Mouse (Mus musculus): ENCODE results near the gene Ptprd. TPM values are rescaled to one million over a fixed set of nuclear protein-coding genes. Genes with fewer than 3 reads are reported as not detected.

Gene Ptprd
- polyA plus RNA-seq, 1 experiment from 2014 or later, result 66.9 TPM

DNA sequence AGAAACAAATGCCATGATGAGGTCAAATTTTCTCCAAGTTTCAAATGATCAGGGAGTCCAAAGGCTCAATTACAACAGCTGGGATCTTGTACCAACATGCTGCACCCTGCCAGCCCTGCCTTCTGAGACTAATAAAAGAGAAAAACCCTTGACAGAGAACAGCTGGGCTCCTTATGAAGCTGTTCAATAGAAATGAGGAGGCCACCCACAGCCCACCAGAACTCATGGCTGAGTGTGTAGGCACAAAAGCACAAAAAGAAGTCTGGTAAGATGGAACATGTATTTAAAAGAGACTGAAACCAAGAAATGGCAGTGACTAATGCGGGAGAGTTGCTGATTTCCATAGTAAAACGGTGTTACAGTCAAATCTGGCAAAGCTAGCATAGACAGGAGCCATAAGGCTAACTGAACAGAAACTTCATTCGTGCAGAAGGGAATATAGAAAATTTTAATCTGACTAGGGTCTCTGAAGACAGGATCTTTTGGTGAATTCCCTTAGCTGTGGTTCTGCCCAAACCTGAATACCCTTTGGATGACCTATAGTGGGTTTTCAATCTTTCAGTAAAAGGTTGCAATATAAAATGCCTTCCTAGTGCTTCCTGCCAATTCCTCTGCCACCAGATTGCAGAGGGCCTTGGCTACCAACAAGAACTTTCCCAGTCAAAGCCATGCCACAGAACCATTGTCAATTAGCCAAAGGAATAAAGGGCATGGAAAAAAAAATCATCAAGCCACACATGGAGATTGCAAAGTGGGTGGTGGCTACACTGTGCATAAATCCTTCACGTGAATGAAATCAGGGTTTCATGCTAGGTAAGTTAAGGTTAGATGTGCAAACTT is 1841.5 kb downstream of the Ptprd start:
- no peak overlapping the region for H3K27ac ChIP-seq

DNA sequence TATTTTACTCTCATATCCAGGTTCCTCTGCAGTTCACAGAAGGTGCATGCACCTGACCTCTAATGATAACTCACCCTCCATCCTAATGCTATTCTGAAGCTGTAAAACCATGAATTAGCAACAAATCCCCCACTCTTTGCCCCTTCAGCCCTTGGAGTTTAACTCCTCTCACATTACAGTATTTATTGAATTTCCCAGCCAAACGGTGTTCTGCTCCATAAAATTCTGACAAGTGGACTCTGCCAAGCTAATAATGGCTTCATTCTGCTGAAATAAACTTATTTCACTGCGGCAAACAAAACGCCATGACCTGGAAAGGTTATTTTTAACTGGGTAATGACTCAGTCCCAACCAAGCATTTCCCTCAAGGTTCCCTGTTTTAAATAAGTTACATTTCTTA is 1842.7 kb downstream of the Ptprd start:
- Histone ChIP-seq H3K36me3 (no peaks in the 10 kb centered on the region), H3K4me2 (replicated peaks) (no peak overlapping the region), H3K4me1 (peaks cover 38% of the 10 kb centered on the region), H3K4me3 (no peak overlapping the region), H3K27me3 (replicated peaks) (no peaks in the 10 kb centered on the region), H3K27ac (no peak overlapping the region), H3K9ac (no peak overlapping the region), H3K9me3 (no peaks in the 10 kb centered on the region)
- ATAC-seq (ENCODE audit: low FRiP score, low read depth), result no peak
- 38% methylated on average over 3 of the region's 3 CpGs for WGBS

More for the DNA sequence above, 1841.5 kb downstream of the Ptprd start:
- peak; percentile 77; the same call in 1 of the 2 replicates for ATAC-seq (ENCODE audit: low FRiP score, low read depth)
- Histone ChIP-seq H3K27me3 (replicated peaks) (no peaks in the 10 kb centered on the region), H3K9ac (no peak overlapping the region), H3K36me3 (no peaks in the 10 kb centered on the region), H3K9me3 (no peaks in the 10 kb centered on the region), H3K4me1 (peaks cover 38% of the 10 kb centered on the region), H3K4me3 (no peak overlapping the region), H3K4me2 (replicated peaks) (peak overlapping the region; percentile 27; the same call in 1 of the 2 replicates)
- 39% methylated on average over 4 of the region's 4 CpGs for WGBS

- Histone ChIP-seq H3K9ac (no peak overlapping the region), H3K27me3 (replicated peaks) (no peaks in the 10 kb centered on the region), H3K4me3 (no peak overlapping the region), H3K27ac (no peak overlapping the region), H3K36me3 (no peaks in the 10 kb centered on the region), H3K4me2 (replicated peaks) (no peak overlapping the region), H3K9me3 (no peaks in the 10 kb centered on the region), H3K4me1 (peaks cover 42% of the 10 kb centered on the region)
- no peak for ATAC-seq (ENCODE audit: low FRiP score, low read depth)
- WGBS, result 86% methylated on average over 2 of the region's 2 CpGs
Observed at GRCm38 (mm10) chr4:76368291-76368690, 1843.5 kb downstream of the Ptprd start.

GRCm38 (mm10) chr4:76367285-76367684 is 1844.5 kb downstream of the Ptprd start:
- Histone ChIP-seq H3K27ac (no peak overlapping the region), H3K27me3 (replicated peaks) (no peaks in the 10 kb centered on the region), H3K9me3 (no peaks in the 10 kb centered on the region), H3K9ac (no peak overlapping the region), H3K36me3 (no peaks in the 10 kb centered on the region), H3K4me3 (no peak overlapping the region), H3K4me2 (replicated peaks) (no peak overlapping the region), H3K4me1 (peaks cover 42% of the 10 kb centered on the region)
- ATAC-seq (ENCODE audit: low FRiP score, low read depth), result no peak
- WGBS, result 82% methylated on average over 3 of the region's 3 CpGs

DNA sequence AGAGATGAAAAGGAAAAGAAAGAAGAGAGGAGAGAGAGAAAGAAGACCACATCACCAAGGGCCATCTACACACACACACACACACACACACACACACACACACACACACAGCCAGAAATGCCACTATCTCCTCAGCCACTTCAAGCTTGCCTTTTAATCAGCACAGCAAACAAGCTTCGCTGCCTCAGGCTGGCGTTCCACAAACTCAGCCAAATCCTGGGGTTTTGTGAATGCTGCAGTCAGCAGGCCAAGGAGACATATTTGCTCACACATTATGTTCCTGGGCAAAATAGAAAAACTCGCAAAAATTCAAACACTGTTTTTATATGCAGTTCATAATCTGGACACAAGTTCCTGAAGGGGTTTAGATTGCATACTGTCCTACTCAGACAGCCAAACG is 1845.9 kb downstream of the Ptprd start:
- no peak for ATAC-seq (ENCODE audit: low FRiP score, low read depth)
- no peak overlapping the region for H3K4me2 ChIP-seq (replicated peaks)
- no peaks in the 10 kb centered on the region for H3K9me3 ChIP-seq
- no peak overlapping the region for H3K27ac ChIP-seq
- H3K4me3 ChIP-seq, result no peak overlapping the region
- no peaks in the 10 kb centered on the region for H3K36me3 ChIP-seq
- WGBS, result 87% methylated on average over 4 of the region's 4 CpGs
- H3K9ac ChIP-seq, result no peak overlapping the region
- H3K4me1 ChIP-seq, result peaks cover 42% of the 10 kb centered on the region
- no peaks in the 10 kb centered on the region for H3K27me3 ChIP-seq (replicated peaks)

DNA sequence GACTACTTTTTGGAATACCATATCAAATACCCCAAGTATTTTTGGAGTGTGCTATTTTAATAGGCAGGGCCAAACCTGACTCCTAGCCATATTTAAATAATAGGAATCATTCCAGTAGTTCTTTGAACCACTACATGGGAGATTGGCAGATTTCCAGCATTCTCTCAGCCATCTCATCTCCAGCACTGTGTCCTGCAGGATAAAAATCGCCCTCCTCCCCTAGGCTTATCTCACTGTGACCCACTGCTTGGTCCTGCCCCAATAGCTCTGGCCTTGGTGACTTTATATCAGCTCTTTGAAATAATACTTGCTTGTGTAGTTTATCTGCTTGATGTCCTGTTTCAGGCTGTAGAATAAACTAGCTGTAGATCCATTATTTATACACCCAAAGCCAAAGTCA is 1850.2 kb downstream of the Ptprd start:
- WGBS, result 83% methylated on average over 1 of the region's 1 CpGs
- ATAC-seq (ENCODE audit: low FRiP score, low read depth), result no peak
- H3K9ac ChIP-seq, result no peak overlapping the region

DNA sequence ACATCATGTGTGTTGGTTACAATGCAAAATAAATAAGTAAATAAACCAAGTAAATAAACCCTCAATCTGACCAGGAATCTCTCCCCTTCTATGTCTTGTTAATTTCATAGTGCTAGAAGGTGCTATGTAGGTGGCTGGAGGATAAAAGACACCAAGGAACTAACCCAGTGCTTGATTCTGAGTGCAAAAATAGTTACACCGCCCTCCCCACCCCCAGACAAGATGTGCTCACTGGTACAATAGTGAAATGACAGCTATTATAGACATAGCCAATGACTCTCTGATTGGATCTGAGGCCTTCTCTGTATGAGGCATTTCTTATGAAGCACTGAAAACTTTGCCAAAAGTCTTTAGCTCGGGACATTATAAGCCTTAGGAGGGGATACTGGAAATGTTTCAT is 1857.6 kb downstream of the Ptprd start:
- Histone ChIP-seq H3K27me3 (replicated peaks) (no peaks in the 10 kb centered on the region), H3K36me3 (no peaks in the 10 kb centered on the region), H3K4me3 (no peak overlapping the region), H3K9ac (no peak overlapping the region), H3K4me1 (peaks cover 7% of the 10 kb centered on the region), H3K9me3 (no peaks in the 10 kb centered on the region), H3K4me2 (replicated peaks) (no peak overlapping the region), H3K27ac (no peak overlapping the region)
- WGBS, result 93% methylated on average over 2 of the region's 2 CpGs
- ATAC-seq (ENCODE audit: low FRiP score, low read depth), result no peak

More for the DNA sequence above, 1850.2 kb downstream of the Ptprd start:
- H3K27ac ChIP-seq, result no peak overlapping the region
- H3K36me3 ChIP-seq, result no peaks in the 10 kb centered on the region
- H3K9me3 ChIP-seq, result no peaks in the 10 kb centered on the region
- H3K4me3 ChIP-seq, result no peak overlapping the region
- H3K4me1 ChIP-seq, result 0 out of 2 replicates have a peak, but pooled peaks cover 11% of the 10 kb centered on the region
- H3K4me2 ChIP-seq (replicated peaks), result no peak overlapping the region
- H3K27me3 ChIP-seq (replicated peaks), result no peaks in the 10 kb centered on the region

GRCm38 (mm10) chr4:76352468-76352867 is 1859.3 kb downstream of the Ptprd start:
- Histone ChIP-seq H3K4me1 (peaks cover 7% of the 10 kb centered on the region), H3K4me2 (replicated peaks) (no peak overlapping the region), H3K27ac (no peak overlapping the region), H3K27me3 (replicated peaks) (no peaks in the 10 kb centered on the region), H3K4me3 (no peak overlapping the region), H3K36me3 (no peaks in the 10 kb centered on the region), H3K9ac (no peak overlapping the region), H3K9me3 (no peaks in the 10 kb centered on the region)
- no peak for ATAC-seq (ENCODE audit: low FRiP score, low read depth)
- 63% methylated on average over 1 of the region's 1 CpGs for WGBS

DNA sequence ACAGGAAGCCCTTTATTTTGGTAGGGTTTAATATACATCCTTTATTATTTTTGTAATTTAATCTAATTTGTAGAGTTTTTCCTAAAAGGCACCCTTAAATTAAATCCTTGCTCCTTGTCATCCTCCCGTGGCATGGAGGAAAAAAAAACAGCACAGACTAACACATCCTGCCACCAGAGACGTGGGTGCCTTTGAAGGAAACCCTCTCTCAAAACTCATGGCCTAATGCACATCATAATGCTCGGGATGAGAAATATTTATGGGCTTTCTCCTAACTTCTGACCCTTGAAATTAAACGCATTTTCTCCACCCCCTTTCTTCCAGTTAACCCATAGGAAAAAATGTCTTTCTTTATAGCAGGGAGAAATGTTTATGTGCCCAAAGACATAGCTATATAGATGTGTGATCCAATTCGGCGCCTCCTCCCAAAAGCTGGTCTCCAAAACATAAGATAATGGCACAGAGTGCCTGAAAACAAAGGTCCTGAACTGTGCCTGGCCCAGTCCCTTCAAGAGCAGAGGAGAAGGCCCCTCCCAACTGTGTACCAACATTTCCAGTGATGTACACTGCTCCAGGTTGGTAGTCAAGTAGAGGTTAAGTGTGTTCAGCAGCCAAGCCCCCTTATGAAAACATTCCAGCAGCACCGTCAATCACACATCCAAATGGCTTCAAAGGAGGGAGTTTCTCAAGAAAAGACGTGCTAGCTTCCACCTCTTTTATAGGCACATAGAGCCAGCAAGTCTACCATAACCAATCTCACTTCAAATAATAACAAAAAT is 1860.4 kb downstream of the Ptprd start:
- Histone ChIP-seq H3K27me3 (replicated peaks) (no peaks in the 10 kb centered on the region), H3K9ac (no peak overlapping the region), H3K36me3 (no peaks in the 10 kb centered on the region), H3K9me3 (no peaks in the 10 kb centered on the region), H3K4me2 (replicated peaks) (no peak overlapping the region), H3K4me3 (no peak overlapping the region), H3K4me1 (peaks cover 7% of the 10 kb centered on the region), H3K27ac (no peak overlapping the region)
- 44% methylated on average over 8 of the region's 8 CpGs for WGBS
- ATAC-seq (ENCODE audit: low FRiP score, low read depth), result no peak

DNA sequence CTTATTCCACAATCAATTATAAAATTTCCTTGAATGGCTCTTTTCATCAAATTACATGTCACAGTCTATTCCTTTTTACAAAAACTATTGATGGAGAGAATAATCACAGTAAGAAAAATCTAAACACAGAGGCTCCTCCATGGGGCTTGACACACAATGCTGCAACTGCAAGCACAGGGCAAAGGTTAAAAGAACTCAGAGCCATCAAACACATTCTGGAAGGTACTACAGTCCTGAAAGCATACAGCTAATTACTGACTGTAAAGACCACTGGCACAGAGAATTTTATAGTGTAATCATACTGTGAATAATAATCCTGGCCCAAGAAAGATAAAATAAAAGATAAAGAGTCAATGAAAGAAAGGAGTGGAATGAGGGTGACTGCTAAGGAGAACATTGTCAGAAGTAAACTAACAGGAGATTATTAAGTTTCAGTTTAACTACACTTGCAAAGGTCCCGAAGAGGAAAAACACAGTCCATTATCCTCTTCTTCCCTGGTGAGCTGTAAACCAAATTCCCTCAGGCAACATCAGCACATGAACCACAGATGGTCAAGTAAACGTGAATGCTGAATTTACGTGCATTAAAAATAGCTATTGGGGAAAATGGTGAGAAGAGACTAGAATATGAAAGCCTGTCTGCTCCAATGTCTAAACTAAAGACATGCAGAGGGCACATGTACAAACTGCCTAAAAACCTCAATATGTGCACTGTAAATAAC is 1861.4 kb downstream of the Ptprd start:
- no peak overlapping the region for H3K9ac ChIP-seq
- no peaks in the 10 kb centered on the region for H3K9me3 ChIP-seq
- 25% methylated on average over 3 of the region's 3 CpGs for WGBS
- no peak overlapping the region for H3K4me2 ChIP-seq (replicated peaks)
- no peak overlapping the region for H3K4me3 ChIP-seq
- H3K36me3 ChIP-seq, result no peaks in the 10 kb centered on the region
- peaks cover 7% of the 10 kb centered on the region for H3K4me1 ChIP-seq
- H3K27ac ChIP-seq, result no peak overlapping the region; the same call in 1 of the 2 replicates
- ATAC-seq (ENCODE audit: low FRiP score, low read depth), result no peak
- no peaks in the 10 kb centered on the region for H3K27me3 ChIP-seq (replicated peaks)

- 73% methylated on average over 3 of the region's 3 CpGs for WGBS
Observed at GRCm38 (mm10) chr4:76344059-76344458, 1867.7 kb downstream of the Ptprd start.

DNA sequence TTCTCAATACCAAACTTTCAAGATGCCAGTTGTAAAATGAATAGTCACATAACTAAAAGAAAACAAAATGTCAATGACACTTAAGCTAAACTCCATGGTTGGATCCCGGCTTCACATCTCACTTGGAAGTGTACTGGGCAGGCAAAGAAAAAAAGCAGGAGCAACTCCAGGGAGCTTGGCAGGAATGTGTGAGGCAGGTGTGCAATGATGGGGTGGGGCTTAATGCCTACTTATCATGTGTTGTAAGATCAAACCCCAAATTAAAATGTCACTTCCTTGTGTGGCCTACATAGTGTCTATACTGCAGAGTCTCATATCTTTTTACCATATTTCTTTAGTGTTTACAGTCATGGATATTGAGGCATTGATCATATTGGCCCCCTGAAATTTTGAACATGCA is 1873.8 kb downstream of the Ptprd start:
- WGBS, result 80% methylated on average over 1 of the region's 1 CpGs
- Histone ChIP-seq H3K36me3 (no peaks in the 10 kb centered on the region), H3K4me2 (replicated peaks) (no peak overlapping the region), H3K4me1 (no peaks in the 10 kb centered on the region), H3K9ac (no peak overlapping the region), H3K27ac (no peak overlapping the region), H3K27me3 (replicated peaks) (no peaks in the 10 kb centered on the region), H3K9me3 (no peaks in the 10 kb centered on the region), H3K4me3 (no peak overlapping the region)
- ATAC-seq (ENCODE audit: low FRiP score, low read depth), result no peak

More at GRCm38 (mm10) chr4:76344059-76344458, 1867.7 kb downstream of the Ptprd start:
- no peak for ATAC-seq (ENCODE audit: low FRiP score, low read depth)
- Histone ChIP-seq H3K4me1 (no peaks in the 10 kb centered on the region), H3K27me3 (replicated peaks) (no peaks in the 10 kb centered on the region), H3K27ac (no peak overlapping the region), H3K4me2 (replicated peaks) (no peak overlapping the region), H3K9ac (no peak overlapping the region), H3K36me3 (no peaks in the 10 kb centered on the region), H3K4me3 (no peak overlapping the region), H3K9me3 (no peaks in the 10 kb centered on the region)

Measured in neural tube, embryonic 12.5 days (tissue).